Mouse (Mus musculus): Measurements from ENCODE around the gene Rbfox3. TPM values are rescaled to one million over a fixed set of nuclear protein-coding genes. Genes with fewer than 3 reads are reported as not detected.
A peak's percentile ranks its signal among the peaks of the same experiment; 100 is the strongest.

Rbfox3 gene
- total and polyA plus RNA-seq, 3 experiments = not detected

GRCm38 (mm10) chr11:118754535-118754934 is 156.9 kb downstream of the Rbfox3 start:
- Histone ChIP-seq H3K9me3 (replicated peaks; ENCODE audit: low read length) (no peaks in the 10 kb centered on the region), H3K4me3 (replicated peaks in 1 of 3; ENCODE audit: low read depth in 2 of 3, low read length in 2 of 3, poor library complexity in 1 of 3) (no peak overlapping the region), H3K4me2 (ENCODE audit: insufficient read depth, low read depth, poor library complexity, severe bottlenecking) (no peak overlapping the region), H3K4me1 (ENCODE audit: control insufficient read depth in 1 of 2, insufficient read depth in 2 of 2) (peaks cover 7 to 8% of the 10 kb centered on the region in 2 experiments), H3K79me2 (replicated peaks; ENCODE audit: control insufficient read depth, extremely low read depth, insufficient read depth, poor library complexity, severe bottlenecking) (no peaks in the 10 kb centered on the region), H3K9ac (ENCODE audit: insufficient read depth, low read depth) (no peak overlapping the region), H3K27ac (ENCODE audit: insufficient read depth, low read depth) (no peak overlapping the region), H3K27me3 (replicated peaks) (peaks cover 81% of the 10 kb centered on the region), H3K36me3 (replicated peaks in 1 of 2; ENCODE audit: control insufficient read depth in 1 of 2, insufficient read depth in 1 of 2, low read length in 1 of 2) (no peaks in the 10 kb centered on the region)
- no peak for DNase-seq (ENCODE audit: extremely low read depth)
- TF ChIP-seq MYC (IDR thresholded peaks at IDR 0.05; ENCODE audit: low read depth, low read length) = no peak
- in situ Hi-C loops (cut with MboI; ENCODE audit: low pct_ligation_motif_present, low pct_unique_long_range_greater_than_20kb, low sequenced_read_pairs) (no loop called here), dilution Hi-C loops (cut with MboI; ENCODE audit: extremely low pct_ligation_motif_present, extremely low pct_unique_long_range_greater_than_20kb, low sequenced_read_pairs) (no loop called here)

- Histone ChIP-seq H3K36me3 (replicated peaks in 1 of 2; ENCODE audit: control insufficient read depth in 1 of 2, insufficient read depth in 1 of 2, low read length in 1 of 2) (no peaks in the 10 kb centered on the region), H3K9me3 (replicated peaks; ENCODE audit: low read length) (no peaks in the 10 kb centered on the region), H3K4me2 (ENCODE audit: insufficient read depth, low read depth, poor library complexity, severe bottlenecking) (no peak overlapping the region), H3K9ac (ENCODE audit: insufficient read depth, low read depth) (no peak overlapping the region), H3K27ac (ENCODE audit: insufficient read depth, low read depth) (no peak overlapping the region), H3K4me3 (replicated peaks in 1 of 3; ENCODE audit: low read depth in 2 of 3, low read length in 2 of 3, poor library complexity in 1 of 3) (no peak overlapping the region), H3K27me3 (replicated peaks) (peaks cover 76% of the 10 kb centered on the region), H3K79me2 (replicated peaks; ENCODE audit: control insufficient read depth, extremely low read depth, insufficient read depth, poor library complexity, severe bottlenecking) (no peaks in the 10 kb centered on the region), H3K4me1 (ENCODE audit: control insufficient read depth in 1 of 2, insufficient read depth in 2 of 2) (peaks cover 7 to 8% of the 10 kb centered on the region in 2 experiments)
- in situ Hi-C loops (cut with MboI; ENCODE audit: low pct_ligation_motif_present, low pct_unique_long_range_greater_than_20kb, low sequenced_read_pairs) (no loop called here), dilution Hi-C loops (cut with MboI; ENCODE audit: extremely low pct_ligation_motif_present, extremely low pct_unique_long_range_greater_than_20kb, low sequenced_read_pairs) (no loop called here)
- TF ChIP-seq GABPA (IDR thresholded peaks at IDR 0.05; ENCODE audit: insufficient replicate concordance, low read depth, low read length) (no peak), ETS1 (conservative IDR thresholded peaks at IDR 0.05; ENCODE audit: low read depth, low read length) (no peak), TCF12 (IDR thresholded peaks at IDR 0.05; ENCODE audit: low read depth, low read length) (peak; percentile 49; the same call in 1 of the 2 replicates), MYC (IDR thresholded peaks at IDR 0.05; ENCODE audit: low read depth, low read length) (no peak), PAX5 (IDR thresholded peaks at IDR 0.05; ENCODE audit: low read length) (no peak), JUN (IDR thresholded peaks at IDR 0.05; ENCODE audit: insufficient read depth, low read depth, low read length) (peak; percentile 60), RAD21 (IDR thresholded peaks at IDR 0.05; ENCODE audit: low read depth, low read length) (no peak), EP300 (IDR thresholded peaks at IDR 0.05; ENCODE audit: low read length) (peak; percentile 55), BHLHE40 (IDR thresholded peaks at IDR 0.05; ENCODE audit: low read depth, low read length) (peak; percentile 34; the same call in 1 of the 2 replicates), CTCF (conservative IDR thresholded peaks at IDR 0.05 in 1 of 2, IDR thresholded peaks at IDR 0.05 in 1 of 2; ENCODE audit: low read depth in 2 of 2, low read length in 2 of 2) (no peak)
- no peak for DNase-seq (ENCODE audit: extremely low read depth)
Observed at GRCm38 (mm10) chr11:118751879-118752616, 159.3 kb downstream of the Rbfox3 start.

- H3K27me3 ChIP-seq (replicated peaks) = peaks cover 74% of the 10 kb centered on the region
- in situ Hi-C loops (cut with MboI; ENCODE audit: low pct_ligation_motif_present, low pct_unique_long_range_greater_than_20kb, low sequenced_read_pairs) (no loop called here), dilution Hi-C loops (cut with MboI; ENCODE audit: extremely low pct_ligation_motif_present, extremely low pct_unique_long_range_greater_than_20kb, low sequenced_read_pairs) (no loop called here)
- H3K9me3 ChIP-seq (replicated peaks; ENCODE audit: low read length) = no peaks in the 10 kb centered on the region
- no peaks in the 10 kb centered on the region for H3K36me3 ChIP-seq (replicated peaks in 1 of 2; ENCODE audit: control insufficient read depth in 1 of 2, insufficient read depth in 1 of 2, low read length in 1 of 2)
- no peak overlapping the region for H3K27ac ChIP-seq (ENCODE audit: insufficient read depth, low read depth)
- peaks cover 7 to 8% of the 10 kb centered on the region in 2 experiments for H3K4me1 ChIP-seq (ENCODE audit: control insufficient read depth in 1 of 2, insufficient read depth in 2 of 2)
- TF ChIP-seq ZC3H11A (IDR thresholded peaks at IDR 0.05; ENCODE audit: low read depth, low read length) = no peak
- TF ChIP-seq ZKSCAN1 (IDR thresholded peaks at IDR 0.05; ENCODE audit: borderline replicate concordance, low read depth, low read length) = no peak
- TF ChIP-seq MAFK (IDR thresholded peaks at IDR 0.05; ENCODE audit: insufficient replicate concordance, low read length) = no peak
- TF ChIP-seq KAT2A (IDR thresholded peaks at IDR 0.05; ENCODE audit: insufficient replicate concordance, low read length) = no peak
- no peak for TF ChIP-seq CTCF (conservative IDR thresholded peaks at IDR 0.05 in 1 of 2, IDR thresholded peaks at IDR 0.05 in 1 of 2; ENCODE audit: low read depth in 2 of 2, low read length in 2 of 2)
- TF ChIP-seq NRF1 (IDR thresholded peaks at IDR 0.05; ENCODE audit: low read depth, low read length) = no peak
- TF ChIP-seq TBP (conservative IDR thresholded peaks at IDR 0.05; ENCODE audit: low read depth, low read length) = no peak
- TF ChIP-seq TCF12 (IDR thresholded peaks at IDR 0.05; ENCODE audit: low read depth, low read length) = no peak
- TF ChIP-seq NELFE (IDR thresholded peaks at IDR 0.05; ENCODE audit: low read depth, low read length) = no peak
- TF ChIP-seq ETS1 (conservative IDR thresholded peaks at IDR 0.05; ENCODE audit: low read depth, low read length) = no peak
- no peak for TF ChIP-seq MAZ (IDR thresholded peaks at IDR 0.05; ENCODE audit: low read depth, low read length)
- no peak for TF ChIP-seq HCFC1 (IDR thresholded peaks at IDR 0.05; ENCODE audit: low read depth, low read length)
- no peak for TF ChIP-seq POLR2AphosphoS2 (IDR thresholded peaks at IDR 0.05; ENCODE audit: low read depth, low read length)
- TF ChIP-seq SIN3A (IDR thresholded peaks at IDR 0.05; ENCODE audit: low read length) = no peak
- TF ChIP-seq MYC (IDR thresholded peaks at IDR 0.05; ENCODE audit: low read depth, low read length) = no peak
- TF ChIP-seq MXI1 (IDR thresholded peaks at IDR 0.05; ENCODE audit: low read depth, low read length) = no peak
- no peak overlapping the region for H3K4me2 ChIP-seq (ENCODE audit: insufficient read depth, low read depth, poor library complexity, severe bottlenecking)
- DNase-seq (ENCODE audit: extremely low read depth) = no peak
- H3K4me3 ChIP-seq (replicated peaks in 1 of 3; ENCODE audit: low read depth in 2 of 3, low read length in 2 of 3, poor library complexity in 1 of 3) = no peak overlapping the region
- H3K9ac ChIP-seq (ENCODE audit: insufficient read depth, low read depth) = no peak overlapping the region
- H3K79me2 ChIP-seq (replicated peaks; ENCODE audit: control insufficient read depth, extremely low read depth, insufficient read depth, poor library complexity, severe bottlenecking) = no peaks in the 10 kb centered on the region
Observed at GRCm38 (mm10) chr11:118750745-118751330, 160.6 kb downstream of the Rbfox3 start.

Data from CH12.LX (cell line).